Mouse (Mus musculus): ENCODE data around the gene Zbtb7a.

The Zbtb7a gene

DNA sequence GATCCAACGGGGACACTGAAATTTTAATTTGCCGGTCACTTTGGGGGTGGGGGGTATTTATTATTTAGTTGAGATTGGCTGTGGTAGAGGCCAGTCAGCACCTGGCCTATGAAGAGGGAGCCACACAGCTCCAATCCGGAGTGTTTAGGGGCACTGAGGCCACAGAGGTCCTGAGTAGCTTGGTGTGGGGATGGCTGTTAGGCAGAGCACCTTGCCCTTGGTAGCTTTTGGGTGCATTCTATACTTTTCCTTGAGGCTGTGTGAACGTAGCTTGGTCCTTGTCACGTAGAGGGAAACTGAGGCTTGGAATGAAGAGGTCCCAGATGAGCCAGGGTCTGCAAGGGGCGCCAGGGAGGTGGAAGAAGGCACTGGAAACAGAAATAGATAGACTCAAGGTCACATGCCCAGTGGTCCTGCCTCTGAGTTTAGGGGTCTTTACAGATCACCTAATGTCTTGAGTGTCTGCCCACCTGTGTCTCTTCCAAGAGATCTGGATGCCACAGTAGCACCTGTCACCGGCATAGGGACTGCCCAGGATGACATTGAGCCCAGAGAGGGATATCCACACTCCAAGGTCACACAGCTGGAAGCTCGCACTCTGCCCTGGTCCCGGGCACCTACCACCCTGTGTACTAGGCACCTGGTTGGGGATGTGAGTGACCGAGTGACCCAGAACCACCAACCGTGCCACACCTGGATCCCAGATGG is 4.0 kb downstream of the Zbtb7a start:
- in situ Hi-C loops (cut with MboI, MseI) = loop anchor here (5.0 kb wide), 1 partner anchor 38 kb away; the partner anchor contains the start of gene Eef2

DNA sequence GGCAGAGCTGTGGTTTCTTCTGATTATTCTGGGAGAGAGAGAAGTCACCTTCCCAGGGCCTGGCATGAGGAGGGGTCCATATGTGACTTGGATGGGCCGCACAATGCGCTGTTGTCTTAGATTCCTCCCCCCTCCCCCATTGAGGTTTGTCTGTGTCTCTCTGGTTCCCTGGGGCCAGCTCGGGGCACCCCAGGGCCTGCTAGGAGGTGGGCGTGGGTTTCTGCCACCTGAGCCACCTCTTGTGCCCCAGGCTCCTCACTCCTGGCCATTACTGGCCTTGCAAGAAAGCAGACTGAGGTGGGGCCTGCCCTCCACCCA is 4.5 kb downstream of the Zbtb7a start:
- in situ Hi-C loops (cut with MboI, MseI) = loop anchor here (5.0 kb wide), 1 partner anchor 38 kb away; the partner anchor contains the start of gene Eef2

DNA sequence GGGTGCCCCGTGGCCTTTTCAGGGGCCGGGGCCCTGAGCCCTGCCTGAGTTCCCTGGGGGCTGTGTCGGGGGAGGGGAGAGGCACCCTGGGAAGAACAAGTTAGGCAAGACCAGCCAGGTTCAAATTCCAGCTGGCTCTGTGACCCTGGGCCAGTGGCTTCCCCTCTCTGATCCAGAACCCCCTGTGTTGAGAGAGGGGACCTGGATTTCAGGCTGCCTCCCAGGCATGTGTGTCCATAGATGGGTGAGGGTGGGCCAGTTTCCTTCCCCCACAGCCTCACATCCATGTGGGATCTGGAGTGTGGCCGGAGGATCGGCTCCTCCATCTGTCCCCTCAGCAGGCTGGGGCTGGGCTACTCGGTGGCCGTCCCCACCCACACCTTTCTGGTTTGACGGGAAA is 5.0 kb downstream of the Zbtb7a start:
- in situ Hi-C loops (cut with MboI, MseI) = no loop called here

DNA sequence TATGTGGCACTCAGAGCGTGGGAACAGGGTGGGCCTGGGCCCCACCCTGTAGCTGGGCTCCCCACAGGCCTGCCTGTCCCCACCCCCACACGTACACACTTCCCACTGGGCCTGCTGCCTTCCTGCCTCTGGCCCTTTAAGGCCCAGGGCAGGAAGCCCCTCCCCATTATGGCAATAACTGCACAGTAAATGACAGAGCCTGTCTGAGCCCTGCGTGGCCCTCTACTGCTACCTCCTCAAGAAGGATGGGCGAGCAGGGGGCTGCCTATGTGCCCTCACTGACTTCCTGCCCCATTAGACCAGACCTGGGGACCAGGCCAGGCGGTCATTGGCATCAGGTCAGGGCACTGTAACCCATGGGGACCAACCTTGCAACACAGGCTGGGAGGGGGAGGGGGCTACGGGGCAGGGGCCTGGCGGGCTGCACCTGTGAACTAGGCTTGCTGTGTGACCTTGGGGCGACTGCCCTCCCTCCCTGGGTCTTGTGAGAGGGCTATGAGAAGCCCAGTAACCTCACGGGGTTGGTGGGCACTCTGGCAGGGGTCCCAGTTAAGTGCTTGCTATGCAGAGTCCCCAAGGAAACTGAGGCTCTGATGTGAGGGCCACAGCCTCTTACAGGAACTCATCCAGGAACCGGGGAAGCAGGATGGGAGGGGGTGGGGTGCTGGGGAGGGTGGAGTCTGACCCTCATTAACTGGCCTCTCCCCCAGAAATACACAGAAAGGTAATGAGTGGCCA is 5.9 kb downstream of the Zbtb7a start:
- in situ Hi-C loops (cut with MboI, MseI) = no loop called here

DNA sequence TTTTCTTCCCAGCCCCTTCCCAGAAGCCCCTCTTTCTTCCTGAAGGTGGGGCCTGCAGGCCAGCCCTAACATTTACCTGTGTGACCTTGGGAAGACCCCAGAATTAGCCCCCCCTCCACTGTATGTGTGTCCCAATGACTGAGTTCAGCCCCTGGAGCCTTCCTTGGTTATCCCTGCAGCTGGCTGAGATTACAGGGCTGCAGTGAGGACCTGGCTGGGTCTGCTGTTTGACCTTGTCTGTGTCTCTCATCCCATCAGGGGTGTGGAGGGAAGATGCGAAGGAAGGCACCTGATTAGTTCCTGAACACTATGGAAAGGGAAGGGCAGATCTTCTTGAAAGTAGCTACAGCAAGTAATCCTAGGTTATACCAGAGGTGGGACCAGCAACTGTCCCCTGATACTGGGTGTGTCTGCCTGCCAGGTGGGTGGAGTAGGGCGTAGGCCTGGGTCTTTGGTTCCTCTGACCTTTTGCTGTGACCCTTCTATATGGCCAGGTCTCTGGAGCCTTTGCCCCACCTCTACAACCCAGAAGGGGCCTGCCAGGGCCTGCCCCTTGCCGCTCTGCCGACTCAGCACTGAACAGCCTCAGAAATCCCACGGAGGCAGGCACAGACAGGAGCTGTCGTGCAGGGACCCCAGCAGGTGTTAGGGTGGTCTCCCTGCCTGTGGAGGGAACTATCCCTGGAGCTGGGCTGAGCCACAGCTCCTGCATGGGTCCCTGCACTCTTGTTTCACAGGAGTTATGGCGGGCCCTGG is 6.6 kb downstream of the Zbtb7a start:
- in situ Hi-C loops (cut with MboI, MseI) = no loop called here

DNA sequence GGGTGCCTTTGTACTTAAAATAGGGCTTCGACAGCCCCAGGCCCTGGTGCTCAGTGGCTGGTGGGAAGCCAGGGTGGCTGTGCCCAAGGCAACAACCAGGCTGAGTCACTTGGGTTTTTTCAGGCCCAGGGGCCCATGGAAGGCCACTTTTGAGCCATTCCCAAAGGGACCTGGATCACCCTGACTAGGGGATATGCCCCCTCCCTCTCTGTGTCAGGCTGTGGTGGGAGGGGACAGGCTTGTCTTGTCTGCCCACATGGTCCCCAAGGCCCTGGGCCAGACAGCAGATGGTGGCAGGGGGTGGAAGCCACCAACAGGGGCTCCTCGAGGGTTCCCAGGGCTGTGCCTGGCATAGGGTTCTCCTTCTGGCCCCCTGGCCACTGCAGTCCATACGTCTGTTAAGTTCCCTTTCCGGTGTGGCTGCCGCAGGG is 7.5 kb downstream of the Zbtb7a start:
- in situ Hi-C loops (cut with MboI, MseI) = no loop called here

DNA sequence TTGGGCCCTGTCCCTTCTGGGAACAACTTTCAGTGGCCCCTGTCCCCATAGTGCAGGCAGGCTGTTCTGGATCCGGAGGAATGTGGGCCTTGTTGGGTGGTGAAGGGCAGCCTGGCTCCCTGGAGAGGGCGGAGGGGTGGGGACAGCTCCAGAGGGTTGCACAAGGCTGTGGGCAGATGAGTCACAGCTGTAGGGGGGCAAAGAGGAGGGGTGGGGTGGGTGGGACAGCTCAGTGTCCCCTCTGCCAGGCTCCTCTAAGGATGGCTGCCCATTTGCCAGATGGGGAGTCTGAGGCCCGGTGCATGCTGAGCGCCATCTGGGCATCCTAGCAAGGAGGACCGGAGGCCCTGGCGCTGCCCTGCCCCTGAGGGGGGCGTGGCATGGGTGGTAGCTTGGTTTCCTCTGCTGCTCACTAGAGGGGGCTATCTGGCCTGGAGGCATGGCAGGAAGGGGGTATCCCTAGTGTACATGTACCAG is 8.2 kb downstream of the Zbtb7a start:
- in situ Hi-C loops (cut with MboI, MseI) = no loop called here

DNA sequence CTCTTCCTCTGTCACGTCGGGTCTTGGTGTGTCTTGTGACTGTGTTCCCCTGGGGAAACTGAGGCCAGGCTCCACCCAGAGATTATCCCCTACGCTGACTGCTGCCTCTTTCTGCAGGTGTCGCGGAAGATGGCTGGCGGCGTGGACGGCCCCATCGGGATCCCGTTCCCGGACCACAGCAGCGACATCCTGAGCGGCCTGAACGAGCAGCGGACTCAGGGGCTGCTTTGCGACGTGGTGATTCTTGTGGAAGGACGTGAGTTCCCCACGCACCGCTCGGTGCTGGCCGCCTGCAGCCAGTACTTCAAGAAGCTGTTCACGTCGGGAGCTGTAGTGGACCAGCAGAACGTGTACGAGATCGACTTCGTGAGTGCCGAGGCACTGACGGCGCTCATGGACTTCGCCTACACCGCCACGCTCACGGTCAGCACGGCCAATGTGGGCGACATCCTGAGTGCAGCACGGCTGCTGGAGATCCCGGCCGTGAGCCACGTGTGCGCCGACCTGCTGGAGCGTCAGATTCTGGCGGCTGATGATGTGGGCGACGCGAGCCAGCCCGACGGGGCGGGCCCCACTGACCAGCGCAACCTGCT is 8.9 kb downstream of the Zbtb7a start:
- in situ Hi-C loops (cut with MboI, MseI) = no loop called here

DNA sequence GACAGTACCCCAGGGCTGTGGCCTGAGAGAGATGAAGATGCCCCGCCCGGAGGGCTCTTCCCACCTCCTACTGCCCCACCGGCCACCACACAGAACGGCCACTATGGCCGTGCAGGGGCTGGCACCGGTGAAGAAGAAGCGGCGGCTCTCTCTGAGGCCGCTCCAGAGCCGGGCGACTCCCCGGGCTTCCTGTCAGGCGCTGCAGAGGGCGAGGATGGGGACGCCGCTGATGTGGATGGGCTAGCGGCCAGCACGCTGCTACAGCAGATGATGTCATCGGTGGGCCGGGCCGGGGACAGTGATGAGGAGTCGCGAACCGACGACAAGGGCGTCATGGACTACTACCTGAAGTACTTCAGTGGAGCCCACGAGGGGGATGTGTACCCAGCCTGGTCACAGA is 9.6 kb downstream of the Zbtb7a start:
- in situ Hi-C loops (cut with MboI, MseI) = no loop called here

DNA sequence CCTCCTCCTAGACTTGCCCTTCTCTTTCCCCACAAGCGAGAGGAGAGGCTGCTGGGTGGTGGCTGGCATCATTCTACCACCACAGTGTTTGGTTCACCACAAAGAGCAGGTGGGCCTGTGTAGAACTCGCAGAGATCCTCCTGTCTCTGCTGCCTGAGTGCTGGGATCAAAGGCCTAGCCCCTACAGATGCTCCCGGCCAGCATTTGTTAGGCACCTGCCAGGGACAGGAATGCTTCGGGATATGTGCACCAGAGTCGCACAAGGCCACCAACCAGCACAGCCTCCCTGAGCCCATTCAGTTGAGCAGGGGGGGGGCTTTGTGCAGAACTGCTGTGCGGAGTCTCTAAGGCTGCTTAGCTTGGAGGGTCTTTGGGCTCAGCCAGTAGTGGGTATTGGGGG is 10.3 kb downstream of the Zbtb7a start:
- in situ Hi-C loops (cut with MboI, MseI) = no loop called here

DNA sequence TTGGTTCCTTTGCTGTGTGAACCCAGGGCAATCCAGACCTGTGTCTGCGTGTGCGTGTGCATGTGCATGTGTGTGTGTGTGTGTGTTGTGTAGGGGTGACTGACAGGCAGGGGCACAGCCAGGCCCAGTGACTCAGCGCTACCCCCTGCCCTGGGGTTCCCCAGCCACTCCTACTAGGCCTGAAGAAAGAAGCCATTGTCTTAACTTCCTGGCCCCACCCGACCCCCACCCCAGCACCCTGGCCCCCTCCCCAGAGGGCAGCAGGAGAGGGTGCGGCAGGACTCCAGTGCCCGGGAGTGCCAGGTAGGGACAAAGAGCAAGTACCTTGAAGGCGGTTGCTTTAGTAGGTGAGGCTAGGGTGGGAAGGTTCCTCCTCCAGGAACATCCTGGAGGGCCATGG is 10.8 kb downstream of the Zbtb7a start:
- in situ Hi-C loops (cut with MboI, MseI) = no loop called here

DNA sequence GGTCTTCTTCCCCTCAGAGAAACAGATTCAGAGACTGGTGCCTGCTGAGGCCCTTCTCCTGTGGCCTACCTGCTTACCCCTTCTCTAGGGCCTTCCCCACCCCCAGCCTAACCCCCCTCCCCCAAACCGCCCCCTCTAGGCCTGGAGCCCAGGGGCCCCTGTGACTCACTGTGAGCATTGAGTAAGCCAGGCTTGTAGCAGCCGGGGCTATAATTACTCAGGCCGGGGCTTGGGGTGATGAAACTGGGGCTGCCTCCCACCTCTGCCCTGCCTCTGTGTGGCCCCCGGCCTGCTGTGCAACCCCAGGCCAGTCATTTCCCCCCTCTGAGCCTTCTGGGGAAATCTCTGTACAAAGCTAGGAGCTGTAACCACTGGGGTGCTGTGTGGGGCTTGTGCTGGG is 11.3 kb downstream of the Zbtb7a start:
- in situ Hi-C loops (cut with MboI, MseI) = no loop called here

DNA sequence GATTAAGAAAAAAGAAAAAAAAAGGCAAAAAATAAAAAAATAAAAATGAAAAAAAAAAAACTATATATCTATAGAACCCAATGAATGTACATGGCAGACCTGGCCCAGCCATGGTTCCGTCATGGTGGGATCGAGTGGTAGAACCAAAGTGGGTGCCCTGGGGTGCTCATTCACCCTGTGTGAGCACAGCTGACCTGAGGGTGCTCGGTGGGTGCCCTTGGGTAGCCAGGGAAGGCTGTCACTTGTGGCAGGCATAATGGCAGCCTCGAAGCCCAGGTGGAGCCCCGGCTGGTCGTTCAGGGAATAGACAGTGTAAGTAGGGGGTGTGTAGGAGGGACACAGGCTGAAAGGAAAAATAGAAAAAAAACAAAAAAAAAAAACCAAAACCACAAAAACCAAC is 16.2 kb downstream of the Zbtb7a start:
- in situ Hi-C loops (cut with MboI, MseI) = no loop called here

DNA sequence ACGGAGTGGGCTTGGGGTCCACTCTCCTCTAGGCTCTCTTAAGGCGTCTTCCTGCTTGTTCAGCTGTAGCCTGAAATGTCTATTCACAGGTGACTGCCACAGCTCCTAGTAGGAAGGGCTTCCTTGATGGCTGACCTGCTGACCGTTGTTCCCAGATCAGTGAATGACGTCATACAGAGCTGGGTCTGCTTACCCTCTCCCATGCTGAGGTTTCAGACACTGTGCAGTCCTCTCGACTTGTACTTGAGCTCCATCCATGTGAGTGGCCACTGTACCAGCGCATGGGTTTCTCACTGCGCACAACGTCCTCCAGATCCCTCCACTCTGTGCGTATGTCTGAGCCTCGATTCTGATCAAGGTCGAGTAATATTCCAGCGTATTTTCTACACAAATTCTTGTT is 17.6 kb downstream of the Zbtb7a start:
- in situ Hi-C loops (cut with MboI, MseI) = no loop called here

DNA sequence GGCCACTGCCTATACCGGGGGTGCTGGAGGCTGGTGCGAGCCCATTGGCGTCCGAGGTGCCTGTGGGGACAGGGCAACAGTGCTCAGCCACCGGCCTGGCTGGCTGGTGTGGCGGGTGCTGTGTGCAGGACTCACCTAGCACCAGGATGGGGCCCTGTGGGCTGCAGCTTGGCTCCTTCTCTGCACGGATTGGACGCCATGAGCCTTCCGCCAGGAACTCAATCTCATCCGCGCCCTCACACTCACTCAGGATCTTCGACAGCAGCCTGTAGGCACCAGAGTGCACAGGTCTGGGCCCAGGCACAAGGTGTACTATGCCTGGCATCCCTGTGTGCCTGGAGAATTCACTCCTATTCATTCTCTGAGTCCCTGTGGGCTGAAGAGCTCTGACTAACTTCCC is 19.3 kb downstream of the Zbtb7a start:
- in situ Hi-C loops (cut with MboI, MseI) = no loop called here

DNA sequence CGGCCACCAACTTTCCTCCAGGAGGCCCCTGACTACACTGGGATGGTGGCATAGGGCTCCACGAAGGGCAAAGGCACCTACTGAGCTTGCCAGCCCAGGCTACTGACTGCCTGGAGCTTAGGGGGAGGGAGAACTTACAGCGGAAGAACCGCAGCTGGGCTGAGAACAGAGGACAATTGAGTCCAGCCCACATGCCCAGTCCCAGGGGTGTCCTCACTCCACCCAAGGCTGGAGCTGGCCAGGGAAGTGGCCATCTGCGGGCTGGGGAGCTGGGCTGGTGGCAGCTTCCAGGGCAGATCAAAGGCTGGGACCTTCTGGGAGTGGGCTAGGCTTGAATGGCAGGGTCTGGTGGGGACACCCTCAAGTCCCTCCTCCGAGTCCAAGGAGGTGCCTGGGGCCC is 19.7 kb downstream of the Zbtb7a start:
- in situ Hi-C loops (cut with MboI, MseI) = no loop called here

DNA sequence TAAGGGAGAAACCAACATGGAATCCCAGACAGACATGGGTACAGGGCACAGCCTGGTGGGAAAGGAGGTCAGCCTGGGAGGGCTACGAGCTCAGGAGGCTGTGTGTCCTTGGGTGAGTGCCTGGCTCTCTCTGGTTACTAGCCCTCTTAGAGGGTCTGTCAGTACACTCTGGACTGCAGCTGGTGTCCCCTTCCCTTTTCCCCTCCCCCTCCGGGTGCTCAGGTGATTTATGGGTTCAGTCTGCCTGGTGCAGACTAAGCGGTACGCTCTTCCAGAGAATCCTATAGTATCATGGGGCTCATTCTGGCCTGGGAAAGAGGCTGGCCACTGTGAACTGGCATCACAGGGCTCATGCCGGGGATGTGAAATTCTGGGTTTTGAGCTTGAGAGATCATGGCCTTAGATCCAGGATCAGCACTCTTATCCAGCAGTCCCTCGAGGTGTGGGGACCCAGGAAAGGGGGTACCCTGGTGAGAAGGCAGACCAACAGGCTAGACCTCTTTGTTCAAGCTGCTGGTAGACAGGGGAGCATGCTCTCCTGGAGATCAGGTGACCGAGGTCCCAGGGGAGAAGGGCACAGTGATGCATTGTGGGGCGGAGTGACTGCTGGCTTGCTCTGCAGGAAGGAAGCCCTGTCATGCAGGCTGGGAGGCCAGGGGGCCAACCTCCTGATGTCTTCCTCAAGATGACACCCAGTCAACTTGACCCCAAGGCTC is 26.7 kb downstream of the Zbtb7a start:
- in situ Hi-C loops (cut with MboI, MseI) = no loop called here

DNA sequence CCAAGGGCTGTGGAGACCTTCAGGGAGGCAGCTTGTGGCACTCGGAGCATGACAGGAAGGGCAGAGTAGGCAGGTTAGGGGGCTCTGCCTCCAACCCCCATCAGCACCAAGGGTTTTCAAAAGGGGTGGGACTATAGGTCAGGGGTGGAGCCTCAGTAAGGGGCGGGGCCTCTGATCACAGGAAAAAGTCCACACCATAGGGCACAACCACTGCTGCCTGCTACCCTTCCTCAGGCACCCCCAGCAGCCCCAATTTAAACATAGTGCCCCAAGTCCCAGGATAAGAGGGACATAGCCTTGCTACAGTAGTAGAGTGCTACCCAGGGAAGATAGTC is 27.3 kb downstream of the Zbtb7a start:
- in situ Hi-C loops (cut with MboI, MseI) = no loop called here

DNA sequence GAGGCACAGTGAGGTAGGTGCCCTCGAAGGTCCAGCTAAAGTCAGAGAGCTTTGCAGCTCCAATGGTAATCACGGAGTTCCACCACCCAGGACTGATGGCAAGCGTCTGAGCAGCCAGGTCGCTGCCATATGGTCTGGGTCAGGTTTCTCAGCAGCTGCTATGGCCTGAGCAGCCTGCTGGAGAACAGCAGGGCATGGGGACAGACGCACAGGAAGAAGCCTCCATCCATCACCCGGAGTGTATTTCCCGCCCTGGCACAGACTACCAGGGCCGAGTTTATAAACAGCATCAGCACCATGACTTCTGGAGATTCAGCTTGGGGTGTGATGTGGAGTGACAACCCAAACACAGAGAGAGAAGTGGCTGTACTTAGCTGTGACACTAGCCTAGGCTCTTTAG is 30.1 kb downstream of the Zbtb7a start:
- in situ Hi-C loops (cut with MboI, MseI) = no loop called here

DNA sequence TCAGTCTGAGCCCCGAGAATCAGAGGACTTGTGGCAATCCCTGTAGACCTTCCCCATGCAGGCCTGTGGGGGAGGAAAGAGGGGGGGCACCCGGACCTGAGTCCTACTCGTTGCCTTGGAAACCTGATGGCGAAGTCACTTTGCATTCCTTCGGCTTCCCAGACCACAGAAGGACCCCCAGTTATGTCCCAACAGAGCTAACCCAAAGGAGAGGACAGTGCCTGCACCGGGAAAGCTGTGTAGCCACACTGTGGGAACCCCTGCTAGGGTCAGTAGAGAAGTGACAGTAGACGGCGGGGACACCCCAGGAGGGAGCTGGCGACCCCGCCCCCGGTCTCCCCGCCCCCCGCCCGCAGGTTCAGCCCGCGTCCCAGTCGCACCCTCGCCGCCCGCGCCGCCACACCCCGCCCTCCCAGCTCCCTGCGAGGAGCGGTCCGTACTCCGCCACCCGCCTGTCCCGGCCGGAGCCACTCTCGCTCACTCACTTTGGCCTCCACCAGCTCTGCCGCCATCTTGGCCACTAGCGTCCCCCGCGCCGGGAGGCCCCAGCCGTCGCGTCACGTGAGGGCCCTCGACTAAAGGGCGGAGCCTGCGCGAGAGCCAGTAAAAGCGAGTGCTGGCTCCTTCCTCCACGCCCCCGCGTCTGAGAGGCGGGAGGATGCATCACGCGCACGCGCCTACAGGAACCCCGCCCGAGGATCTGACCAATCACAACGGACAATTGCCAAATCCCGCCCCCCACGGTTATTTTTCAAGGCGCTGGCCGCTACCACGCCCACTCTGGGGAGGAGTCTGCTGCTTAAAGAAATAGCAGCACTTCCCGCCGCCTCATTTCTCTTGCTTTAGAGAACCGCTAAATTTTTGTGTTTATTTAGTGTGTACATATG is 32.4 kb downstream of the Zbtb7a start, which contains the start of gene Pias4:
TSS of gene Pias4 (minus strand) at position 724 of the 887 bp plus-strand sequence.
- in situ Hi-C loops (cut with MboI, MseI) = no loop called here

DNA sequence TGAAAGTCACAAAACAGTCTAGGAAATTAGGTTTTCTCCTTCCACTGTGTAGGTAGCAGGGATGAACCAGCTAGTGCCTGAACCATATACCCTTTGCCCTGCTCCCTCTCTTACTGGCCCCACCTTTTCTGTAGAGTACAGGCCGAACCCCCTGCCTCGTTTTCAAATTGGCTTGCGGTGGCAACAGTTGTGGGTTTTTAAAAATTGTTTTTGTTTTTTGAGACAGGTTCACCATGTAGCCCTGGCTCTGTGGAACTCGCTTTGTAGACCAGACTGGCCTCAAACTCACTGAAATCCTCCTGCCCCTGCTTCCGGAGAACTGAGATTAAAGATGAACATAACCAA is 33.0 kb downstream of the Zbtb7a start:
- in situ Hi-C loops (cut with MboI, MseI) = no loop called here

All from regulatory T cell (primary cell).